Mouse (Mus musculus): Measurements from ENCODE around the gene Mad2l2. TPM values are rescaled to one million over a fixed set of nuclear protein-coding genes. Genes with fewer than 3 reads are reported as not detected.

Gene Mad2l2
- polyA plus RNA-seq, 1 experiment from 2014 or later, result 47.5 TPM

GRCm38 (mm10) chr4:148147714-148148113, 17.5 kb downstream of the Mad2l2 start:
- 78% methylated on average over 2 of the region's 2 CpGs for WGBS
- DNase-seq (ENCODE audit: low spot score) (no peak), ATAC-seq (replicated peaks; ENCODE audit: low FRiP score, low TSS enrichment, low read depth) (no peak)
- Histone ChIP-seq H3K9ac (ENCODE audit: low read length) (no peak overlapping the region), H3K4me2 (ENCODE audit: low read length) (no peak overlapping the region), H3K36me3 (ENCODE audit: control insufficient read depth, insufficient read depth, low read length) (0 out of 2 replicates have a peak, but pooled peaks cover 4% of the 10 kb centered on the region), H3K9me3 (ENCODE audit: control insufficient read depth, low read length) (no peaks in the 10 kb centered on the region), H3K4me1 (replicated peaks; ENCODE audit: control insufficient read depth, insufficient read depth, low read length) (no peaks in the 10 kb centered on the region; the same call in 1 of the 2 replicates), H3K4me3 (ENCODE audit: low read depth, low read length) (no peak overlapping the region), H3K27ac (ENCODE audit: low read depth) (no peak overlapping the region), H3K27me3 (replicated peaks; ENCODE audit: control insufficient read depth, insufficient read depth, low read length) (no peaks in the 10 kb centered on the region)

- Histone ChIP-seq H3K4me1 (replicated peaks; ENCODE audit: control insufficient read depth, insufficient read depth, low read length) (no peaks in the 10 kb centered on the region; the same call in 1 of the 2 replicates), H3K9ac (ENCODE audit: low read length) (no peak overlapping the region), H3K4me2 (ENCODE audit: low read length) (no peak overlapping the region), H3K36me3 (ENCODE audit: control insufficient read depth, insufficient read depth, low read length) (peaks cover 4% of the 10 kb centered on the region; the same call in 1 of the 2 replicates), H3K27me3 (replicated peaks; ENCODE audit: control insufficient read depth, insufficient read depth, low read length) (no peaks in the 10 kb centered on the region), H3K27ac (ENCODE audit: low read depth) (no peak overlapping the region), H3K4me3 (ENCODE audit: low read depth, low read length) (no peak overlapping the region), H3K9me3 (ENCODE audit: control insufficient read depth, low read length) (no peaks in the 10 kb centered on the region)
- DNase-seq (ENCODE audit: low spot score) (no peak), ATAC-seq (replicated peaks; ENCODE audit: low FRiP score, low TSS enrichment, low read depth) (no peak)
- 52% methylated on average over 12 of the region's 12 CpGs for WGBS
Measured at GRCm38 (mm10) chr4:148149540-148149939, 19.4 kb downstream of the Mad2l2 start.

GRCm38 (mm10) chr4:148150242-148150641, 20.1 kb downstream of the Mad2l2 start:
- WGBS, result 59% methylated on average over 7 of the region's 7 CpGs
- Histone ChIP-seq H3K4me1 (replicated peaks; ENCODE audit: control insufficient read depth, insufficient read depth, low read length) (no peaks in the 10 kb centered on the region; the same call in 1 of the 2 replicates), H3K36me3 (ENCODE audit: control insufficient read depth, insufficient read depth, low read length) (peaks cover 3% of the 10 kb centered on the region; the same call in 1 of the 2 replicates), H3K4me3 (ENCODE audit: low read depth, low read length) (no peak overlapping the region), H3K4me2 (ENCODE audit: low read length) (no peak overlapping the region), H3K9me3 (ENCODE audit: control insufficient read depth, low read length) (no peaks in the 10 kb centered on the region), H3K9ac (ENCODE audit: low read length) (no peak overlapping the region), H3K27me3 (replicated peaks; ENCODE audit: control insufficient read depth, insufficient read depth, low read length) (no peaks in the 10 kb centered on the region), H3K27ac (ENCODE audit: low read depth) (no peak overlapping the region)
- no peak for ATAC-seq (replicated peaks; ENCODE audit: low FRiP score, low TSS enrichment, low read depth)
- no peak for DNase-seq (ENCODE audit: low spot score)

- no peak for DNase-seq (ENCODE audit: low spot score)
- Histone ChIP-seq H3K36me3 (ENCODE audit: control insufficient read depth, insufficient read depth, low read length) (no peaks in the 10 kb centered on the region; the same call in 1 of the 2 replicates), H3K27ac (ENCODE audit: low read depth) (0 out of 2 replicates have a peak overlapping the region, but pooled peaks have one; percentile 73), H3K27me3 (replicated peaks; ENCODE audit: control insufficient read depth, insufficient read depth, low read length) (no peaks in the 10 kb centered on the region), H3K4me2 (ENCODE audit: low read length) (peak overlapping the region; percentile 96), H3K4me3 (ENCODE audit: low read depth, low read length) (peak overlapping the region; percentile 57), H3K9me3 (ENCODE audit: control insufficient read depth, low read length) (no peaks in the 10 kb centered on the region), H3K4me1 (replicated peaks; ENCODE audit: control insufficient read depth, insufficient read depth, low read length) (no peaks in the 10 kb centered on the region; the same call in 1 of the 2 replicates), H3K9ac (ENCODE audit: low read length) (no peak overlapping the region; the same call in 1 of the 2 replicates)
- no peak; the same call in 1 of the 2 replicates for ATAC-seq (replicated peaks; ENCODE audit: low FRiP score, low TSS enrichment, low read depth)
- 23% methylated on average over 3 of the region's 3 CpGs for WGBS
Measured at GRCm38 (mm10) chr4:148150953-148151266, 20.7 kb downstream of the Mad2l2 start.

- 1% methylated on average over 65 of the region's 67 CpGs for WGBS
- Histone ChIP-seq H3K4me1 (replicated peaks; ENCODE audit: control insufficient read depth, insufficient read depth, low read length) (no peaks in the 10 kb centered on the region; the same call in 1 of the 2 replicates), H3K4me2 (ENCODE audit: low read length) (peak within 1 kb of the TSS; percentile 96), H3K4me3 (ENCODE audit: low read depth, low read length) (peak within 1 kb of the TSS; percentile 57), H3K36me3 (ENCODE audit: control insufficient read depth, insufficient read depth, low read length) (no peaks in the 10 kb centered on the region; the same call in 1 of the 2 replicates), H3K27me3 (replicated peaks; ENCODE audit: control insufficient read depth, insufficient read depth, low read length) (no peaks in the 10 kb centered on the region), H3K9me3 (ENCODE audit: control insufficient read depth, low read length) (no peaks in the 10 kb centered on the region), H3K9ac (ENCODE audit: low read length) (peak within 1 kb of the TSS; percentile 64), H3K27ac (ENCODE audit: low read depth) (peak within 1 kb of the TSS; percentile 73)
- ATAC-seq (replicated peaks; ENCODE audit: low FRiP score, low TSS enrichment, low read depth), result peak; percentile 88
- DNase-seq (ENCODE audit: low spot score), result peak; percentile 82
Measured at GRCm38 (mm10) chr4:148151267-148152168, 21.3 kb downstream of the Mad2l2 start, which contains the start of gene Fbxo6. Gene Fbxo6 (minus strand): TSS chr4:148152140.

GRCm38 (mm10) chr4:148152547-148152946, 22.4 kb downstream of the Mad2l2 start:
- Histone ChIP-seq H3K4me1 (replicated peaks; ENCODE audit: control insufficient read depth, insufficient read depth, low read length) (no peaks in the 10 kb centered on the region; the same call in 1 of the 2 replicates), H3K27ac (ENCODE audit: low read depth) (no peak overlapping the region), H3K4me3 (ENCODE audit: low read depth, low read length) (no peak overlapping the region), H3K27me3 (replicated peaks; ENCODE audit: control insufficient read depth, insufficient read depth, low read length) (no peaks in the 10 kb centered on the region), H3K9me3 (ENCODE audit: control insufficient read depth, low read length) (no peaks in the 10 kb centered on the region), H3K36me3 (ENCODE audit: control insufficient read depth, insufficient read depth, low read length) (no peaks in the 10 kb centered on the region; the same call in 1 of the 2 replicates), H3K4me2 (ENCODE audit: low read length) (no peak overlapping the region), H3K9ac (ENCODE audit: low read length) (no peak overlapping the region)
- no peak for DNase-seq (ENCODE audit: low spot score)
- no peak for ATAC-seq (replicated peaks; ENCODE audit: low FRiP score, low TSS enrichment, low read depth)
- 79% methylated on average over 5 of the region's 5 CpGs for WGBS

- no peaks in the 10 kb centered on the region for H3K9me3 ChIP-seq (ENCODE audit: control insufficient read depth, low read length)
- no peak overlapping the region for H3K4me3 ChIP-seq (ENCODE audit: low read depth, low read length)
- no peak for ATAC-seq (replicated peaks; ENCODE audit: low FRiP score, low TSS enrichment, low read depth)
- no peak overlapping the region for H3K27ac ChIP-seq (ENCODE audit: low read depth)
- no peak for DNase-seq (ENCODE audit: low spot score)
- 86% methylated on average over 4 of the region's 4 CpGs for WGBS
- H3K27me3 ChIP-seq (replicated peaks; ENCODE audit: control insufficient read depth, insufficient read depth, low read length), result peaks cover 5% of the 10 kb centered on the region; the same call in 1 of the 2 replicates
- H3K36me3 ChIP-seq (ENCODE audit: control insufficient read depth, insufficient read depth, low read length), result no peaks in the 10 kb centered on the region; the same call in 1 of the 2 replicates
- H3K9ac ChIP-seq (ENCODE audit: low read length), result no peak overlapping the region
- no peaks in the 10 kb centered on the region; the same call in 1 of the 2 replicates for H3K4me1 ChIP-seq (replicated peaks; ENCODE audit: control insufficient read depth, insufficient read depth, low read length)
- H3K4me2 ChIP-seq (ENCODE audit: low read length), result no peak overlapping the region
Measured at GRCm38 (mm10) chr4:148154006-148154405, 23.8 kb downstream of the Mad2l2 start.

- no peaks in the 10 kb centered on the region for H3K9me3 ChIP-seq (ENCODE audit: control insufficient read depth, low read length)
- ATAC-seq (replicated peaks; ENCODE audit: low FRiP score, low TSS enrichment, low read depth) (no peak), DNase-seq (ENCODE audit: low spot score) (no peak)
- H3K36me3 ChIP-seq (ENCODE audit: control insufficient read depth, insufficient read depth, low read length), result no peaks in the 10 kb centered on the region; the same call in 1 of the 2 replicates
- H3K4me1 ChIP-seq (replicated peaks; ENCODE audit: control insufficient read depth, insufficient read depth, low read length), result no peaks in the 10 kb centered on the region; the same call in 1 of the 2 replicates
- H3K4me2 ChIP-seq (ENCODE audit: low read length), result no peak overlapping the region
- no peak overlapping the region for H3K9ac ChIP-seq (ENCODE audit: low read length)
- peaks cover 5% of the 10 kb centered on the region; the same call in 1 of the 2 replicates for H3K27me3 ChIP-seq (replicated peaks; ENCODE audit: control insufficient read depth, insufficient read depth, low read length)
- H3K27ac ChIP-seq (ENCODE audit: low read depth), result no peak overlapping the region
- no peak overlapping the region for H3K4me3 ChIP-seq (ENCODE audit: low read depth, low read length)
- 58% methylated on average over 3 of the region's 3 CpGs for WGBS
Measured at GRCm38 (mm10) chr4:148154982-148155381, 24.8 kb downstream of the Mad2l2 start.
